Mouse (Mus musculus) ES-Bruce4 (cell line): ENCODE results near the gene Gimap9. TPM values are rescaled to one million over a fixed set of nuclear protein-coding genes. Genes with fewer than 3 reads are reported as not detected.

Experiments
- H3K27ac ChIP-seq: 2 replicates; pipeline ENCODE4 v1.5.1; 2012; ENCODE audit warnings: low read length, inconsistent platforms; ENCODE audit not compliant: insufficient read depth
- H3K27me3 ChIP-seq: 2 replicates; pipeline ENCODE4 v1.6.1; 2012; ENCODE audit warnings: mild to moderate bottlenecking, low read length, inconsistent platforms; ENCODE audit not compliant: control insufficient read depth, poor library complexity, insufficient read depth, severe bottlenecking
- H3K36me3 ChIP-seq: 2 replicates; pipeline ENCODE4 v1.6.1; 2012; ENCODE audit warnings: inconsistent platforms, mild to moderate bottlenecking, low read length, moderate library complexity; ENCODE audit not compliant: control insufficient read depth, poor library complexity, insufficient read depth, severe bottlenecking
- H3K4me1 ChIP-seq: one replicate; pipeline ENCODE4 v1.8.1; 2011; ENCODE audit warnings: low read length; ENCODE audit not compliant: control insufficient read depth, insufficient read depth
- H3K4me3 ChIP-seq: 2 replicates; pipeline ENCODE4 v1.5.1; 2011; ENCODE audit warnings: low read depth, mild to moderate bottlenecking, low read length
- H3K9ac ChIP-seq: 2 replicates; pipeline ENCODE4 v1.6.1; 2012; ENCODE audit warnings: low read depth, mild to moderate bottlenecking, inconsistent platforms; ENCODE audit not compliant: poor library complexity, severe bottlenecking
- H3K9me3 ChIP-seq: replicated peaks from 2 replicates; pipeline ENCODE4 v1.6.1; 2012; ENCODE audit warnings: mild to moderate bottlenecking, low read length, inconsistent platforms; ENCODE audit not compliant: control insufficient read depth, poor library complexity, insufficient read depth, severe bottlenecking
- CTCF ChIP-seq: IDR thresholded peaks from one replicate; pipeline ENCODE4 v1.8.1; 2011; ENCODE audit warnings: low read depth, low read length
- EP300 ChIP-seq: IDR thresholded peaks from 2 replicates; pipeline ENCODE4 v1.6.1; 2011; ENCODE audit warnings: low read depth, low read length; ENCODE audit not compliant: insufficient read depth
- POLR2A ChIP-seq: IDR thresholded peaks from one replicate; pipeline ENCODE4 v1.8.1; 2011; ENCODE audit warnings: low read length; ENCODE audit not compliant: insufficient read depth
- polyA plus RNA-seq: library from polyadenylated mRNA; stranded (reverse); fragments of >200 nt; gene quantifications from 2 replicates; pipeline ENCODE4 v1.2.4, GENCODE M21; 2011; ENCODE audit warnings: low read depth; ENCODE audit not compliant: missing spikeins, insufficient read depth, insufficient read length

The Gimap9 gene
- polyA plus RNA-seq, 1 experiment: 1.9 TPM

- Histone ChIP-seq H3K4me3 (no peak within 1 kb of the TSS), H3K9ac (no peak within 1 kb of the TSS), H3K36me3 (no peaks in the 10 kb centered on the region), H3K27ac (no peak within 1 kb of the TSS), H3K9me3 (no peaks in the 10 kb centered on the region), H3K4me1 (no peaks in the 10 kb centered on the region), H3K27me3 (no peaks in the 10 kb centered on the region)
- no peak for TF ChIP-seq CTCF
- no peak for TF ChIP-seq POLR2A
- TF ChIP-seq EP300: no peak
These were observed 8.4 kb downstream of the Gimap9 start, which contains the start of gene Gimap4 for GRCm38 (mm10) chr6:48684319-48684718. Gene Gimap4 (plus strand): TSS chr6:48684549.

DNA sequence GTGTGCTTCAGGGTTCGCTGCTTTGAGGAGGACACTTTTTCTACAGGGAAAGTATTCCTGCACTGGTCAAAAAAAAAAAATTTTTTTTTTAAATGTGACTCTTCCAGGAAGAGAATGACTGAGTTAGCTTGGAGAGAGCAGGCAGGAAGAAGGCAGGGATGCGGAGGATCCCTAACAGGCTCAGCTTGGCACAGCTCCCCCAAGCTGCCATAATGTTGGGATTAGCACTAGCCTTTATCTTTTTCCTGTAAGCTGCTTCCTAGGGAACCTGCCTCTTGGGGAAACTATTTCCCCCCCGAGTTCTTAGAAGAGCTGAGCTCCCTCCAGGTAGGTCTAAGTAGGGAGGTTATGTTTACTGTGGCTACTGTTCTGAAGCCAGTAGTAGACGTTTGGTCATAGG is 8.9 kb downstream of the Gimap9 start:
- H3K27ac ChIP-seq: no peak overlapping the region
- no peaks in the 10 kb centered on the region for H3K9me3 ChIP-seq
- H3K4me3 ChIP-seq: no peak overlapping the region
- TF ChIP-seq POLR2A: no peak
- TF ChIP-seq EP300: no peak
- TF ChIP-seq CTCF: no peak
- H3K36me3 ChIP-seq: no peaks in the 10 kb centered on the region
- no peaks in the 10 kb centered on the region for H3K27me3 ChIP-seq
- H3K9ac ChIP-seq: no peak overlapping the region
- no peaks in the 10 kb centered on the region for H3K4me1 ChIP-seq

DNA sequence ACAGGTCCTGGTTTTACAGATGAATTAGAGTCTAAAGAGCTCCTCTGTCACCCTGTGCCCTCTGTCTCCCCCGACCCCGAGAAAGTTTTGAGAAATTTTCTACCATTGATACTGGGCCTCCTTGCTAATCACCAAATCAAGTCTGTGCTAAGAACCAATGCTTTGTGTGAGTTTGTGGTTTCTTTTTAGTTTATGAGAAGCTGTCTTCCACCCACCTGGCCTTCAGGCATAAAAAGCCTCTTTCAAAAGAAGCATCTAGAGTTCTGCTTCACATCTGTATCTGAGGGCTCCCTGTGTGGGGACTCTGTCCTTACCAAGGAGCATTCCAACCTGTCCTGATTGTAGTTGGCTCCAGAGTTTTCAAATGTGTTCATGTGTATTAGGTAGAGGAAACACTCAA is 9.3 kb downstream of the Gimap9 start:
- Histone ChIP-seq H3K9me3 (no peaks in the 10 kb centered on the region), H3K9ac (no peak overlapping the region), H3K4me3 (no peak overlapping the region), H3K36me3 (no peaks in the 10 kb centered on the region), H3K4me1 (no peaks in the 10 kb centered on the region), H3K27me3 (no peaks in the 10 kb centered on the region), H3K27ac (no peak overlapping the region)
- TF ChIP-seq EP300 (no peak), POLR2A (no peak), CTCF (no peak)

DNA sequence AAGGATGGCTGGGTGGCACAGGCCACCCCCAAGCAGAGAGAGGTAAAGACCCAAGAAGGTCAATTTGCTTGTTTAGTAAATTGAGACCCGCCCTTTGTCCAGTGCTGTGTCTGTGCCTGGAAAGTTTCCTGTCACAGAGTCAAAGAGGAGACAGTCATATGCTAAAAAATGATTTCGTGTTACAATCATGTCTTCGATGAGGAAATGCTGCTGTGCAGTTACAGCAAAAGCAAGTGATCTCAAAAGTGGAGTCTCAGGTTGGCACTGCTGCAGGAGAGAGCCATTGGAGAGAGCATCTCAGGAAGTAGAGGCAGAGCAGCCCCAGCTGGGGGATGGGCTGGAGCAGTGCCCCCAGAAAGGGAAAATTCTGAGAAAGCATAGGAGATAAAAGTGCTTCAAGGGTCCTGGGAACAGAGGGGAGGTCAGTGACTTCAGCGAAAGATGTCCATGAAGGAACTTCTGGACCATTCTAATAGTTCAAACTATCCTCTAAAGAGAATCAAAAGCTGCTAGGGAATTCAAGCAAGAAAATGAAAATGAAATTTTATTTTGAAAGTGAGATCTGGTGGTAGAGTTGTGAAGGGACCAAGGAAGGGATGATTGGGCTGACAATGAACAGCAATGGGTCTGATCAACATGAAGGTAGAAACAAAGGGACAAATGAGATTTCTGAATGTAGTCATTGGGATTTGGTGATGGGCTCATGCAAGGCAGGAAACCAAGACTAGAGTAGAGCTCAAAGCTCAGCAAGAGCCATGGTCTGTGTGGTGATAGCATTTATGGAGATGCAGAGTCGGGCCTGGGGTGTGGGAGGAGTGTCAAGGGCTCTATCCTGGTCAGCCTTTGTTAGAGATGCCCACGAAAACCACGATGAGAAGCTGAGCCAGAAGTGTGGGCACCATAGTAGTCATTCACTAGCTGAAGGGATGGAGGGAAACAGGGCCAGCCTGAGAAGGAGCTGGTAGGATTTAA is 10.1 kb downstream of the Gimap9 start:
- H3K4me1 ChIP-seq: no peaks in the 10 kb centered on the region
- TF ChIP-seq POLR2A (no peak), CTCF (no peak), EP300 (no peak)
- no peak overlapping the region for H3K27ac ChIP-seq
- no peaks in the 10 kb centered on the region for H3K9me3 ChIP-seq
- H3K4me3 ChIP-seq: no peak overlapping the region
- no peak overlapping the region for H3K9ac ChIP-seq
- no peaks in the 10 kb centered on the region for H3K36me3 ChIP-seq
- no peaks in the 10 kb centered on the region for H3K27me3 ChIP-seq

- no peak for TF ChIP-seq CTCF
- TF ChIP-seq EP300: no peak
- no peak for TF ChIP-seq POLR2A
- H3K27me3 ChIP-seq: no peaks in the 10 kb centered on the region; the same call in 1 of the 2 replicates
- H3K4me1 ChIP-seq: no peaks in the 10 kb centered on the region
- H3K36me3 ChIP-seq: no peaks in the 10 kb centered on the region
- H3K27ac ChIP-seq: no peak overlapping the region
- H3K9ac ChIP-seq: no peak overlapping the region
- no peak overlapping the region for H3K4me3 ChIP-seq
- H3K9me3 ChIP-seq: no peaks in the 10 kb centered on the region
These were observed 11.1 kb downstream of the Gimap9 start for GRCm38 (mm10) chr6:48687077-48687476.

GRCm38 (mm10) chr6:48689320-48689719 is 13.4 kb downstream of the Gimap9 start:
- Histone ChIP-seq H3K4me1 (no peaks in the 10 kb centered on the region), H3K9me3 (no peaks in the 10 kb centered on the region), H3K27ac (no peak overlapping the region), H3K27me3 (no peaks in the 10 kb centered on the region; the same call in 1 of the 2 replicates), H3K9ac (no peak overlapping the region), H3K36me3 (no peaks in the 10 kb centered on the region), H3K4me3 (no peak overlapping the region)
- TF ChIP-seq EP300 (no peak), POLR2A (no peak), CTCF (no peak)
